Mouse (Mus musculus) yolk sac, embryonic 10.5 days (tissue): ENCODE measurements around the gene Map3k4.
"Not testable (repeated sequence)": the region's sequence is repeated elsewhere in the genome, so short reads cannot be mapped to it uniquely, and the experiment has no call there.

ENCODE experiments used
- DNase-seq: peaks from one replicate; pipeline ENCODE4 v3.0.0-alpha.2; 2017; ENCODE audit warnings: low spot score

Map3k4 gene

DNA sequence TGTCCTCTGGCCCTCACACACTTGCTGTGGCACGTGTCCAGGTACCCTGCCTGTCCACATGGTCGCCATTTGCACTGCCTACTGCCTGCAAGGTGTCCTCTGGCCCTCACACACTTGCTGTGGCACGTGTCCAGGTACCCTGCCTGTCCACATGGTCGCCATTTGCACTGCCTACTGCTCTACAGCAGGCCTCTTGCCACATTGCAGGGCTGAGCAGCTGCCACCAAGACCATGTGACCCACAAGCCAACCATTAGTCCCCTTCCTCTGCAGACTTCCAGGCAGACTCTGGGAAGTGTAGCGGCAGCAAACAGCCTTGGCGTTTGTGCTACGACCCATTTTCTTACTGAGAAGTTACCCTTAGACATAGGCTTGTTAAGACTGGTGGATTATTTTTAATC is 94.0 kb downstream of the Map3k4 start:
- DNase-seq = not testable (repeated sequence)

DNA sequence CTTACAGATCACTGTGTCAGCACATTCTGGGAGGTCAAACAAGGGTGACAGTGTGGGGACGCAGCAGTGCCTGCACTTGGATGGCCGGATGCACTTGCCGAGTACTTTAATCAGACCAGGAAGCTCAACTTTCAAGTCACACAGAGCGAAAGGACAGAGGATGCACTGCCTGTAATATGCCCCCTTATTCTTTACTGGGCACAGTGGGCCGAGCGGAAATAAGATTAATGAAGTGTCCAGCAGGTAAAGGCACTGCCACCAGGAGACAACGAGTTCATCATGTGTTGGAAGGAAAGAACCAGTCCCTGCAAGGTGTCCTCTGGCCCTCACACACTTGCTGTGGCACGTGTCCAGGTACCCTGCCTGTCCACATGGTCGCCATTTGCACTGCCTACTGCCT is 94.5 kb downstream of the Map3k4 start:
- no peak for DNase-seq

- no peak for DNase-seq
Observed at GRCm38 (mm10) chr17:12223682-12224081, 94.9 kb downstream of the Map3k4 start.

DNA sequence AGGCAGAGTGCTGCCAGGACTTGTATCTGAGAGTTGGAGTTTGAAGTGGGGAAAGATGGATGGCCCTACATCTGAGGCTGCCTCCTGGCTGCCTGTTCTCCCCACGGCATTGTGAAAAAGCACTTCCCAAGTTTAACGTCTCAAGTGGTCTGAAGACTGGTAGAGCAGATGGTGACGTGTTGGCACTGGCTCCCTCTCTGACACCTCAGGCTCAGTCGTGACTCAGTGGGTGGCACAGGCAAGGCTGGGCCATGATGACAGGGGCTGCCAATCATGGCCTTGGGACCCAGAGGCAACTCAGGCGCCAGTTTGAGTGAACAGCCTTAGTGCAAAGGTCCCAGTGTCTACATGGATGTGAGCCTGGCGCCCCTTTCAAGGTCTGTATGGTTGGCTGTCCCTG is 96.7 kb downstream of the Map3k4 start:
- no peak for DNase-seq

GRCm38 (mm10) chr17:12216224-12216623 is 102.4 kb downstream of the Map3k4 start:
- DNase-seq = no peak

- no peak for DNase-seq
Observed at GRCm38 (mm10) chr17:12213430-12213829, 105.2 kb downstream of the Map3k4 start.

GRCm38 (mm10) chr17:12212341-12212740 is 106.3 kb downstream of the Map3k4 start:
- DNase-seq = no peak

- DNase-seq = no peak
Observed at GRCm38 (mm10) chr17:12211890-12212289, 106.7 kb downstream of the Map3k4 start.

GRCm38 (mm10) chr17:12210544-12211132 is 108.0 kb downstream of the Map3k4 start:
- peak; percentile 68 for DNase-seq

GRCm38 (mm10) chr17:12209481-12209880 is 109.1 kb downstream of the Map3k4 start:
- DNase-seq = no peak

GRCm38 (mm10) chr17:12207022-12207548 is 111.5 kb downstream of the Map3k4 start:
- DNase-seq = no peak

- DNase-seq = no peak
Observed at GRCm38 (mm10) chr17:12206248-12206647, 112.3 kb downstream of the Map3k4 start.

- DNase-seq = no peak
Observed at GRCm38 (mm10) chr17:12205694-12206075, 112.9 kb downstream of the Map3k4 start.

DNA sequence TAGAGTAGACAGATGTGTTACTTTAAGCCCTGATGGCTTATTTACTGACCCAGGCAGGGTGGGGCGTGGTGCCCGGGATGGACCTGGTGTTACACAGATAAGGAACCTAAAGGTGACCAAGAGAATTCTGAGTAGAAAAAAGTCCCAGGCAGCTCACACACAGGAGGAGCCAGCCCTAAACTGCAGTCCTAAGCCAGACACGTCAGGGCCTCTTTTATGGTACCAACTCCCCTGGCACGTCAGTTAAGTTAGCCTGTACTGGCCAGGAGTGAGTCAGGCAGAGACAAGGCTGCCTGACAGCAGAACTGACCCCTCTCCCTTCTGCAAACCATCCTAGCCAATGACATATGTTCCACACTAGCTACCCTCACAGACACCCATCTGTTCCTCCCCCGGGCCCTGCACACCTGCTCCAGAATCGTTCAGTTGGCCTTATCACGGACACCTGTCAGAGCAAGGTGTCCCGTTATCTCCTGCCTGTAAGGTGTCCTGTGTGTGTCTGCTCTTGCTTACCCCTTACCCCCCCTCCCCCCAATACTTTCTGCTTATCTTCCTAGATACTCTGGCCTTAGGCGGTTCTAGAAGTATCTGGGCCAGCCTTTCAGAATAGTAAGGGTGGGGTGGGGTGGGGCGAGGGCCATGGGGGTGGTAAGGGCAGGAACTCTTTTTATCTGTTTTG is 113.4 kb downstream of the Map3k4 start:
- DNase-seq = peak; percentile 68

DNA sequence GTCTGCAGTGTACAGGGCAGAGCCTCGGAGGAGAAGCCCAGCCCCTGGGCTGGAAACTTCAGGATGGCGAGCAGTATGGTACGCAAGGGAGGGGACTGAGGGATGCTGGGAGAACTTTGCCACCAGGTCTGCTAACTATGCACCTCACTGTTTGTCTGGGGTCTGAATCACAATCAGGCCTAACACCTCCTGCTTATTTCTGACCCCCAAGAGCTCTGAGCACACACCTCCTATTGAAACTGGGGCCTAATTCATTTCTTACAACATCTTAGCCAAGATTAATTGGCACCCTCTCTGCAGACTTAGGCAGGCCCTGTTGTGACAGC is 113.9 kb downstream of the Map3k4 start:
- no peak for DNase-seq

DNA sequence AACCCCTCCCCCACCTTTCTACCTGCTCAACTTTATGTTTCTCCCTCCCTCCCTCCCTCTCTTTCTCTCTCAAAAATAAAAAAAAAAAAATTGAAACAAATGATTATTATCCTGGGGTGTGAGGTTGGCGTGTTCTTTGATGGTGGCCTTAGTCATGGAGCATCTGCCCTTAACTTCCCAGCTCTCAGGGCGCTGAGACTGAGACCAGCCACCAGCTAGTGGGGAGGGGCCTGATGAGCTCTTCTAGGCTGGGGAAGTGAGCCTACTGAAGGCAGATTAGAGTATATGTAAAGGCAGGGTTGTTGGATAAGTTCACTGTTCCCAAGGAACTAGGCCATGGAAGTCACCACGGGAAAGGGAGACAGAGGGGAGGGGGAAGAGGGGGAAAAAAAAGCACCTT is 114.3 kb downstream of the Map3k4 start:
- DNase-seq = no peak

GRCm38 (mm10) chr17:12203414-12203897 is 115.1 kb downstream of the Map3k4 start:
- no peak for DNase-seq

- no peak for DNase-seq
Observed at GRCm38 (mm10) chr17:12201086-12201485, 117.5 kb downstream of the Map3k4 start.

DNA sequence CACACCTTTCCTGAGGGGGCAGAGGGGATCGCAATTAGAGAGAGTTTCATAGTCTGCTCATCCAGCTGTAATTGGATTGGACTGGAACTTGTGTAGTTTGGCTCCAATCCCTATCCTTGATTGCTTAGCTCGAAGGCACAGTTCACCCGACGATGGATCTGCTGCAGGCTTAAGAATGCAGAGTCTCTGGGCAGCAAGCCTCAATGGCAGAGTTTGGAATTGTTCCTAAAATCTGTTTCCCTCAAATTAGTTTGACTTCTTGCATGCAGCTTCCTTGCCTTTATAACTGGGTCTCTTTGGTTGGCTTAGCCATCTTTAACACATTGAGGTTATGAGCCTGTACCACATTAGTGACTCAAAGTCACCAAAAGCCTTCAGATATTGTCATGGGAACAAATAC is 118.7 kb downstream of the Map3k4 start:
- DNase-seq = no peak

- peak; percentile 86 for DNase-seq
Observed at GRCm38 (mm10) chr17:12195604-12196003, 123.0 kb downstream of the Map3k4 start.

DNA sequence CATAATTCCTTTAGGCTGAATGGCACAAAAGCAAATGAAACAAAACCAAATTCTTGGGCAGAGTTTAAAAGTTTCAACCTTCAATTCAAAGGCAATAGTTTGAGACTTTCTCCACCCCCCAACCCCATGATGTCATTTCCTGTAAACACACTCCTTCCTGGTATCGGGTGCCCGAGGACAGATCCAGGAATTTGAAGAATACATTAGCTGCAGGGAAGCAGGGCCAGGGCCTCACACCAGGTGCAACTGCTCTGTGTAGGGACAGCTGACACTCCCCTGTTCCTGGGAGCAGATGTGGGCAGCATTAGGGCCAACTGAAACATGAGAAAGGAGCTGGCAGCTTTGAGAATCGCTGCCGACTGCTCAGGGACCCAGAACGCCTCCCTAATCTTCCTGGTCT is 123.5 kb downstream of the Map3k4 start:
- peak; percentile 60 for DNase-seq

GRCm38 (mm10) chr17:12187782-12188181 is 130.8 kb downstream of the Map3k4 start:
- no peak for DNase-seq

DNA sequence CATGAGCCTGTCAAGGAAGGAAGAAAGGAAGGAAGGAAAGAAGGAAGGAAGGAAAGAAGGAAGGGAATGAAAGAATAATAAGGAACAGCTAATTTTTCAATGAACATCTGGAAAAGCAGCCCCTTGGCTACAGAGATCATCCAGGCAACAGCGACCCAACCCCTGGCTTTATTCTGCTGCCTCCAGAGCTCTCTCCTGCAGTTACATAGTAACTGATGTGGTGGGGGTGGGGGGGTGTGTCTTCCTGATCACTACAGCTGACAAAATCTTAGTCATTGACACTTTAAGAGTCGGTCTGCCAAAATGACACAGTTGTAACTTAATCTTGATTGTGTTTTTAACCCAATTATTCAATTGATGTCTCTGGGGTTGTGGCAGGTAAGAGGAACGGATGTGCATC is 132.3 kb downstream of the Map3k4 start:
- no peak for DNase-seq

DNA sequence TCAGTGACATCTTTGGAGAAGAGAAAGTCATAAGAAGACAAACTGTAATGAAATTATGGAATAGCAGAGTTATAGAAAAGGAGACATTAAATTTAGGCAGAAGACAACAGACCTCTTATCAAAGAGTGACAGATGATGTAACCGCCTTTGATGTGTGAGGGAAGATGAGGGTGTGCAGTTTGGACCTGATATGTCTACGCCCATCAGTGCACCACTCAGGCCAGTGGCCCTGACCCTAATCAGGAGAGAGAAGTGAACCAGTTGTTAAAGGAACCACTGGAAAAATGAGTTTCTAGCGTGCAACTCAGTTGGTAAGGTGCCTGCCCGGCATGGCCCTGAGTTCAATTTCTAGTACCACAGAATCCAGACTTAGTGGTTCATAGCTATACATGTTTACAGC is 132.7 kb downstream of the Map3k4 start:
- DNase-seq = no peak
